ENCODE assay signal across 30 mouse cellular contexts in the genomic region with DNA sequence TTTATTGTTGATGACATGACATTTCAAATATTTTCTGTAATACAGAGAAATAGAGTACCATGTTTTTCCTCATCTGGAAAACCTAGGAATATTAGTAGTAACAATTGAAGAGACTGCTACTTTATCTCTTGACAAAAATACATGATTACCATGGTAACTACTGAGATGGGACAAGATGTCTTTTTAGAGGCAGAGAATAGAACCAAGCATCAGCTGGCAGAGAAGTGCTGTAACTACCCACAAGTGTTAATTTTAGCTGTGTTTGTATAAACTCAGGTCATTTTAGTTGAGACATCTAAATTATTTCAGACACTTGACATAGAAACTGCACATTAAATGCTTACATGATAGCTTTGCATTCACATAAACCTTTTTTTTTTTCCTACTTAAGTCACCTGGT.
DNase-seq lines count a peak whose midpoint lies in the region; ATAC-seq and TF ChIP-seq lines count a peak whose summit lies in the region.
"Had no signal": no experiment of that assay in that cellular context is flagged by ENCODE, and none has a peak within 500 bp of the region (broad histone marks: within the 10 kb centered on the region; RNA-seq: fewer than 3 reads in every experiment).

No protein-coding gene starts in this region.

- no peak overlapping the region for H3K4me3 ChIP-seq in left cerebral cortex, adult 2 months
- H3K4me3 ChIP-seq: embryonic facial prominence, embryonic 10.5 days; embryonic facial prominence, embryonic 13.5 days; erythroblast, embryonic 14.5 days; forebrain, embryonic 12.5 days; heart, embryonic 12.5 days; heart, embryonic 15.5 days; hindbrain, embryonic 10.5 days; hindbrain, embryonic 13.5 days had no signal

- no peak for ATAC-seq in monocyte, adult 5-6 weeks (replicated peaks; ENCODE audit: insufficient number of reproducible peaks, low FRiP score, low TSS enrichment, poor library complexity, severe bottlenecking)
- ATAC-seq: CD4-positive, CD25-positive, alpha-beta regulatory T cell, adult 4 months; forebrain, embryonic 16.5 days; hindbrain, embryonic 16.5 days had no signal

- DNase-seq in frontal cortex, adult 2 months (ENCODE audit: extremely low spot score in 1 of 2, low spot score in 1 of 2) = peak; percentile 53 to 54
- DNase-seq in frontal cortex, postnatal 10 days (ENCODE audit: low spot score in 2 of 2) = no peak
- DNase-seq in layer of hippocampus, adult 9-10 months (ENCODE audit: low spot score) = peak; percentile 47
- DNase-seq in layer of hippocampus, postnatal 10 days (ENCODE audit: low spot score in 2 of 2) = no peak
- no peak for DNase-seq in left cerebral cortex, adult 2 months (ENCODE audit: extremely low spot score in 1 of 2, low spot score in 2 of 2)
- DNase-seq in left cerebral cortex, postnatal 4 days = no peak
- DNase-seq in telencephalon, adult 2 months (ENCODE audit: low read depth, low spot score) = peak; percentile 87
- DNase-seq: adrenal gland, adult 2 months; adrenal gland, postnatal 14 days; cerebellum, adult 11-12 months; cerebellum, adult 8-10 months; cerebellum, postnatal 10 days; cerebellum, postnatal 36 days; embryo, embryonic 11 days; gastrocnemius, postnatal 25 days; heart, adult 18-20 months; heart, postnatal 10 days; heart, postnatal 36 days had no signal

- intact Hi-C loops in left cerebral cortex, adult 2 months (cut with DNase I) = loop anchor here (5.0 kb wide), 2 partner anchors 33 to 137 kb away; no protein-coding TSS in a partner anchor
- intact Hi-C loops in left cerebral cortex, postnatal 4 days (cut with DNase I) = no loop called here

- H3K27ac ChIP-seq in left cerebral cortex, adult 2 months = peak overlapping the region; percentile 61
- H3K27ac ChIP-seq: embryonic facial prominence, embryonic 10.5 days; embryonic facial prominence, embryonic 13.5 days; forebrain, embryonic 12.5 days; heart, embryonic 15.5 days; hindbrain, embryonic 10.5 days; hindbrain, embryonic 13.5 days had no signal

- TF ChIP-seq CTCF in left cerebral cortex, adult 2 months (IDR thresholded peaks at IDR 0.05) = no peak

Comparison
In these comparisons a context has a peak if more than half of its experiments do, and no peak if none do; other contexts are left out.
1. DNase-seq: peak in frontal cortex, adult 2 months (2 of 2), layer of hippocampus, adult 9-10 months (single experiment) and telencephalon, adult 2 months (single experiment); none in frontal cortex, postnatal 10 days (0 of 2), layer of hippocampus, postnatal 10 days (0 of 2), left cerebral cortex, adult 2 months (0 of 2) and left cerebral cortex, postnatal 4 days (single experiment).